Mouse (Mus musculus): ENCODE data around the gene Xpo5.

- TF ChIP-seq MAFK (IDR thresholded peaks at IDR 0.05; ENCODE audit: insufficient read depth, low read depth, low read length) (no peak), ZC3H11A (IDR thresholded peaks at IDR 0.05; ENCODE audit: borderline replicate concordance, low read depth, low read length) (no peak)
Measured at GRCm38 (mm10) chr17:46210550-46210949, 8.0 kb downstream of the Xpo5 start.

All from ES-E14 (cell line).